Mouse (Mus musculus) heart, adult 11 months (tissue): ENCODE measurements around the gene Esp24.
"Not testable (repeated sequence)": the region's sequence is repeated elsewhere in the genome, so short reads cannot be mapped to it uniquely, and the experiment has no call there.

Experiments used
- DNase-seq: peaks from one replicate; pipeline ENCODE4 v3.0.0; 2022

The Esp24 gene

DNA sequence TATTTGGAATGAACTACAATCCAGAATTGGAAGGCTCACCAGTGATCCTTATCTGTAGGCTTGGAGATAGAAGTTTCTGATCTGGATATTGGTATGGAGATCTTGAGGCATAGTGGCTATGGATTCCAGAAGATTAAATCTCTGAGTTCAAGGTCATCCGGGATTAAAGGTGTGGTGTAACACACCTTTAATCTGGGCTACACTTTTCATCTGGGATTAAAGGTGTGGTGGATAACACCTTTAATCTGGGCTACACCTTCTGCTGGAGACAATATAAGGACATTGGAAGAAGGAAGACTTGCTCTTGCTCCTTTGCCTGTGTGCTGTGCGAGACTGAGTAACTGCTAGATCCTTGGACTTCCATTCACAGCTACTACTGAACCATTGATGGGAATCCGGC lies at the start of gene Esp24:
Gene Esp24 (plus strand): TSS at position 301 of the 400 bp plus-strand sequence.
- DNase-seq = not testable (repeated sequence)

DNA sequence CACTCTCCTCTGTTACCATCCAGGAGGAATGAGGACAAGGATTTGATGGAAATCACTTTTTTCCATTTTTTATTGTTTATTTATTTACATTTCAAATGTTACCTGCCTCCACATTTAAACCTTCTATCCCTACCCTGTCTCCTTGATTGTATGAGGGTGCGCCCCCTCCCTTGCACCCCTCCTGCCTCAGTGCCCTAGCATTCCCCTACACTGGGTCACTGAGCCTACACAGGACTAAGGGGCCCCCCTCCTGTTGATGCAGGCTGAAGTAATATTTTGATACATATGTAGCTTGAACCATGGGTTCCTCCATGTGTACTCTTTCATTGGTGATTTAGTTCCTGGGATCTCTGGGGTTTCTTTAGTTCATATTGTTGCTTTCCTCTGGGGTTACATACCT lies 26.6 kb upstream of the Esp24 start:
- DNase-seq = peak; percentile 76

DNA sequence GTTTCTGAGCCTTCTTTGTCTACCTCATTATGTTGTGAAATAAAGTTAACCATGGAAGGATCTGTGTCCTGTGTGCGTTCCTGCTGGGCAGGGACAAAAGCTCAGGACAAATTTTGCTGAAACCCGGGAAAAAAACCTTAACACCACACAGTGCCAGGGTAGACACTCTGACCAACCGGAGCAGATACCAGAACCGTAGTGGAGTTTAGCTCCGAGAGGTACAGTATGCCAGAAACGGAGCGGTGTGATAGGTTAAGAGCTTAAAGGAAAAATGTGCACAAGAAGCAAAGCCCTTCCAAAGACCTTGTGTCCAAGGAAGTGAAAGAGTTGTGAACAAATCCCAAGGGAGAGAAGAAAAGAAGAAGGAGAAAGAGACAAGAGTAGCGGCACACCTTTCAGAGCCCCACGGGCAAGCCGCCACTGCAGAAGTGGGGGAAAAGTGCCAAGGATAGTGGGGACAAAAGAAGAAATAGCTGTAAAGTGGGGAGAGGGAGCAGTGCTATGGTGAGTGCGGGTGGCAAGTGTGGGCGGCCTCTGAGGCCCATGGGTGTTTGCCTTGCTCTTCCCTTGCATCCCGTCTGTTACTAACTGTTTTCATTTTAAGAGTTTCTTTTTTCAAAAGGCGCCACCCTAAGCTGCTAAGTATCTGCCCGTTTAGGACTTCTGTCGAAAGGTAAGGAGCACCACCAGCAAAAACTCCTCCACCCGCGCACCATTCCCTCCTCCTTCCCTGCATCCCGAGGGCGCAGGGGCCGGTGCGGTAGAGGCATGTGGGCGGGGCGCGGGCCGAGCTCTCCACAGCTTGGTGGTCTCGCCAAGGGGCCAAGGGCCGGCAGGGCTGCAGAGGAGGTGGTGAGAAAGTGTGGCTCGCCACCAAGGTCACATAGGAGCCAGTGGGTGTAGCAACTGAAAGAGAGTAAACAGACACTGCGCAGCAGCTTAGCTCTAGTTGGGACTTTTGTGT lies 25.5 kb upstream of the Esp24 start:
- DNase-seq = peak; percentile 77

DNA sequence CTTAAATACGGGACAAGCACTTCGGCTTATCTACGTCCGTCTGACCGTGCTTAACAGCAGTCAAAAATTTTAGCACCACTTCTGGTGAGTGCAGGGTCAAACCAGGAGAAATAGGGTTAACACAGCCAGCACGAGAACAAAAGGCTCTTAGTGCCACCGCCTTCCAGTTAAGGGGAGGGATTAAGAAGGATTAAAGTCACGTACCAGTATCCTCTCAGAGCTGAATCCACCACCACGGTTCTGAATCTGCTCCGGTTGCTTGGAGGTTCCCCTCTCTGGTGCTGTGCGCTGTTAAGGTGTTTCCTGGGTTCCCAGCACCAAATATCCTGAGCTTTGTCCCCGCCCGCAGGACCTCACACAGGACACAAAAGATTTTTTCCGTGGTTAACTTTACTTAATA lies 19.3 kb upstream of the Esp24 start:
- peak; percentile 76 for DNase-seq

DNA sequence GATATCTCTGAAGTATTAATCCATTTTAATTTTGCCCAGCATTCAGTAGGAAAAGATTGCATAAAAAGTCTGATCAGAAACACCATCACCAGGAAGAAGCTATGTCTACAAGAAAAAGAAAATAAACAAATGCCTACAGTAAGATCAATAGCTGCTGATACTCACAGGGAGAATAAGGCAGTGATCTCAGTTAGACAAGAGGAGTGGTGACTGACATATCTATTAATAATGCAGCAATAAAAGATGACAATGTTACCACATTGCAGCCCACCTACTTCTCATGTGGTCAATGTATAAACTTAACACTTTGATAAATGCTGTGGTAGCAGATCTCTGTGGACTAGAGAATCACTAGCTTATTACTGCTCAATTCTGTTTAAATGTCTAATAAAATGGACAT lies 6.7 kb downstream of the Esp24 start, which contains the start of gene Gm21903:
Gene Gm21903 (minus strand): TSS at position 101 of the 400 bp plus-strand sequence.
- no peak for DNase-seq

DNA sequence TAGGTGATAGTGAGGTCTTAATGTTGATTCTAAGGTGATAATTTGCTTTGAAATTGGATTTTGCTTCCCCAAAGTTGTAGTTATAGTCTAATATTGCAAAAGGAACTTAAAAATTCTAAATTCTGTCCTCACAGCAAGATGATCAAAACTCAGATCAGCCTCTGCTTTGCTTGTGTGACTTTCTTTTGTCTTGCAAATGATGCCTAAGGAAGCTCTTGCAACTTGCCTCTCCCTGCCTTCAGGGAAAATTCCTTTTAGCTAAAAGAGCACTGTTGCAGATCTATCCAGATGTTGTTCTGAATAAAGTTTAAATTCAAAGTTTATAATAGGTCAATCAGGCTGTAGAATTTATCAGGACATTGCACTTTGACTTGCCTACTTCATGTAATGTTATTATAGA lies 27.1 kb downstream of the Esp24 start:
- DNase-seq = no peak

DNA sequence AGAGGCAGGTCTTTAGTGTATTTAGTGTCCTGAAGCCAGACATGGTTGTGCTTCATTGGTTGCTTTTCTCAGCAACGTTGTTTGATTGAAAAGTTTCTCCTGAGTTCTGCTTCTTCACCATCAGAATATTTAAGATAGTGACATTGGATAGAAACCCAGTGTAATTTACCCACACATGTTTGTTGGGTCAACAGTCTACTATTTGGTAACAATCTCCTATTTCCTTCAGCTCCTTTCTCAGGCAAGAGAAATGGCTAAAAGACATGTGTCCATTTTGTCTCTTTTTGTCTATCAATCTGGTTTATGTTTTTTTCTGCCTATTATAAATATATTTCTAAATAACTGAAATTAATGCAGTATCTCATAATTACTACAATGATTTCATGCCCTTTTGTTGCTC lies 40.4 kb downstream of the Esp24 start, which contains the start of gene Esp23:
Gene Esp23 (minus strand): TSS at position 101 of the 400 bp plus-strand sequence.
- DNase-seq = no peak
